Mouse (Mus musculus) CH12.LX (cell line): ENCODE measurements around the gene Pfkl.

Source experiments
- CTCF ChIP-seq, 2 experiments: IDR thresholded peaks in 1 of 2; conservative IDR thresholded peaks in 1 of 2; 2 replicates each; pipeline ENCODE4 v1.5.1; 2011 to 2012; ENCODE audit warnings: low read depth in 2 of 2, low read length in 2 of 2, improper control_type of control experiment in 1 of 2, inconsistent platforms in 1 of 2, mild to moderate bottlenecking in 1 of 2, moderate library complexity in 1 of 2
- NRF1 ChIP-seq: IDR thresholded peaks from 2 replicates; pipeline ENCODE4 v1.6.1; 2014; ENCODE audit warnings: low read depth, mild to moderate bottlenecking, inconsistent platforms, low read length, improper control_type of control experiment, moderate library complexity

- no peak for TF ChIP-seq NRF1
- no peak for TF ChIP-seq CTCF (conservative IDR thresholded peaks at IDR 0.05 in 1 of 2, IDR thresholded peaks at IDR 0.05 in 1 of 2; ENCODE audit: low read depth in 2 of 2, low read length in 2 of 2)
Measured at GRCm38 (mm10) chr10:78004479-78005100, 5.3 kb downstream of the Pfkl start.
